Mouse (Mus musculus): Measurements from ENCODE around the gene Gdf1.

- TF ChIP-seq CTCF (conservative IDR thresholded peaks at IDR 0.05; ENCODE audit: low read length) (no peak), NANOG (IDR thresholded peaks at IDR 0.05; ENCODE audit: borderline replicate concordance, low read length) (no peak), POU5F1 (IDR thresholded peaks at IDR 0.05; ENCODE audit: borderline replicate concordance, low read length) (no peak)
These were observed 24.4 kb downstream of the Gdf1 start for GRCm38 (mm10) chr8:70354004-70354403.
